Mouse (Mus musculus): Measurements from ENCODE around the gene Csrp2. TPM values are rescaled to one million over a fixed set of nuclear protein-coding genes. Genes with fewer than 3 reads are reported as not detected.
A peak's percentile ranks its signal among the peaks of the same experiment; 100 is the strongest.

The Csrp2 gene
- polyA plus RNA-seq, 1 experiment from 2014 or later = 148 TPM

DNA sequence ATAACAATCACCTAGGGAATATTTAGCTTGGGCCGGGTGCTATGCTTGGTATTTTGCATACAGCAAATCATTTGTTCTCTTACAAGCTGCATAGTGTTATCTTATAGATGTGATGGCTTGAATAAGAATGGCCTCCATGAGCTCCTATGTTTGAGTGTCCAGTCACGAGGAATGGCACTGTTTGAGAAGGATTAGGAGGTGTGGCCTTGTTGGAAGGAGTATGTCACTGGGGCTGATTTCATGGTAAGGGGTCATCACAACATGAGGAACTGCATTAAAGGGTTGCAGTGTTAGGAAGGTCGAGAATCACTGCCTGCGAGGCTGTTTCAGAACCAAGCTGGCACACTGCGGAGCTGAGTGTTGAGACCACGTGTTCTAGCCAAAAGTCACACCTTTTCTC is 2.1 kb upstream of the Csrp2 start:
- WGBS = 97% methylated on average over 6 of the region's 6 CpGs
- H3K9me3 ChIP-seq (replicated peaks) = no peaks in the 10 kb centered on the region
- no peak overlapping the region for H3K4me3 ChIP-seq
- no peak for ATAC-seq (ENCODE audit: low FRiP score)
- no peaks in the 10 kb centered on the region for H3K27me3 ChIP-seq
- H3K27ac ChIP-seq = no peak overlapping the region
- no peak overlapping the region for H3K9ac ChIP-seq
- H3K36me3 ChIP-seq = no peaks in the 10 kb centered on the region
- peaks cover 17% of the 10 kb centered on the region for H3K4me1 ChIP-seq
- H3K4me2 ChIP-seq (replicated peaks) = no peak overlapping the region

DNA sequence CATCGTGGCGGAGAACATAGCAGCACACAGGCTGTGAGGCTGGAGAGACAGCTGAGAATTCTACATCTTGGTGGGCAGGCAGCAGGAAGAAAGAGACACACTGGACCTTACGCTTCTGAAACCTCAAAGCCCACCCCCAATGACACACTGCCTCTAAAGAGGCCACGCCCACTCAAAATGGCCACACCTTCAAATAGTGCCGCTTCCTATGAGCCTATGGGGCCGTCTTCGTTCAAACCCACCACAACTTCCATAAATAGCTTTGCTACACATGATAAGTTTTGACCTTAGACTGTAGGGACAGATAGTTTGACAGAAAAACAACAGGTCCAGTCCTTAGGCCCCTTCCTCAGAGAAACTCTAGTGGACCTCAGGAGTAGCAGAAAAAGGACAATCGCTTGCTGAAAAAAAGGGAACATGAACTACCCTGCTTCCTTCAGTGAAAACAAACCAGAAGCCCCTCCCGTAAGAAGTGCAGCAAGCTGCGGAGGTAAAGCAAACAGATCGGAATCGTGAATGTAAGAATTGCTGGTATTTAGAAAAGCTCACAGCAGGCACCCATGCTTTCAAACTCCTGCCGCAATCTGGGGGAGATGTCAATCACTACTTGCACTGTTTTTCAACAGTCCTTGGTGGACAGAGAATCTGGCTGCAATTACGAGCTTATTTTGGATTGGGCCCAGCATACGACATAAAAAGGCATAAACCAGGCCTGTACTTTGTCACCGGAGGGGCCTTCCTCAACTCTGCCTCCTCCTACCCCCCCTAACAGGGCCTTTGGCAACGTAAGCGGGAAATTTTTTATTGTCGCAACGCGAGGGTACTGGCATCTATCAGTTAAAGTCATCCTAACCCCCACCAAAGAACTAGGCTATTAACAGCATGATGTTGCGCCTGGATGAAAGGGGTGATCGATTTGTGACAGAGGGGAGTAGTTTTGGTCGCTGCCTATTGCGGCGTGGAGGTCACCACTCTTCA is 886 bp upstream of the Csrp2 start:
- H3K27me3 ChIP-seq = no peaks in the 10 kb centered on the region
- H3K4me3 ChIP-seq = peak overlapping the region; percentile 68
- H3K36me3 ChIP-seq = no peaks in the 10 kb centered on the region
- H3K27ac ChIP-seq = peak overlapping the region; percentile 90; the same call in 1 of the 2 replicates
- H3K4me1 ChIP-seq = peaks cover 20% of the 10 kb centered on the region
- 12% methylated on average over 26 of the region's 26 CpGs for WGBS
- no peaks in the 10 kb centered on the region for H3K9me3 ChIP-seq (replicated peaks)
- no peak for ATAC-seq (ENCODE audit: low FRiP score)
- H3K4me2 ChIP-seq (replicated peaks) = peak overlapping the region; percentile 76
- H3K9ac ChIP-seq = peak overlapping the region; percentile 83; the same call in 1 of the 2 replicates

- Histone ChIP-seq H3K27ac (peak overlapping the region; percentile 90), H3K27me3 (no peaks in the 10 kb centered on the region), H3K9me3 (replicated peaks) (no peaks in the 10 kb centered on the region), H3K9ac (peak overlapping the region; percentile 83), H3K4me2 (replicated peaks) (peak overlapping the region; percentile 76), H3K4me1 (peaks cover 20% of the 10 kb centered on the region), H3K4me3 (peak overlapping the region; percentile 68), H3K36me3 (no peaks in the 10 kb centered on the region)
- WGBS = under 1% methylated on average over 15 of the region's 15 CpGs
- peak; percentile 66 for ATAC-seq (ENCODE audit: low FRiP score)
Observed at GRCm38 (mm10) chr10:110920368-110920950, 870 bp downstream of the Csrp2 start.

DNA sequence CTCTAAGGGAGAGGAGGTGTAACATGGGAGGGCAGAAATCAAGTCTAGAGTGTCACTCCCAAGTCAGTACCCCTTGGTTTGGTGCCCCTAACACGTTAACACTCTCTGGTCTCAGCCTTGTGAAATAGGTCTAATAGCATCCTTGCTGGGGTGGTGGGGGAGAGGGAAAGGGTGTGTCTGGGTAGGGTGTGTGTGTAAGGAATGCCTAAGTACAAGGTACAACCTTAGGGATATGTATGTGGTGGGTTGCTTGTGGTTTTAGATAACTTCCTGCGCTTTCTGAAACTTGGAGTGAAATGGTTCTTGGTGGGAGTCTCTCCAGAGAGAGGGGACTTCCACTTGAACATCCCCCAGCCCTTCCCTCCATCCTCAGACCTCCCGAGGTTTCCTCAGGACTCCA is 2.3 kb downstream of the Csrp2 start:
- WGBS = 78% methylated on average over 3 of the region's 3 CpGs

GRCm38 (mm10) chr10:110922612-110923011 is 3.0 kb downstream of the Csrp2 start:
- Histone ChIP-seq H3K36me3 (no peaks in the 10 kb centered on the region), H3K9ac (no peak overlapping the region), H3K27me3 (no peaks in the 10 kb centered on the region), H3K27ac (no peak overlapping the region), H3K4me1 (peaks cover 29% of the 10 kb centered on the region), H3K9me3 (replicated peaks) (no peaks in the 10 kb centered on the region), H3K4me3 (no peak overlapping the region), H3K4me2 (replicated peaks) (peak overlapping the region; percentile 76)
- ATAC-seq (ENCODE audit: low FRiP score) = no peak
- 83% methylated on average over 9 of the region's 9 CpGs for WGBS

More for the DNA sequence above, 2.3 kb downstream of the Csrp2 start:
- Histone ChIP-seq H3K4me3 (no peak overlapping the region), H3K36me3 (no peaks in the 10 kb centered on the region), H3K4me1 (peaks cover 26% of the 10 kb centered on the region), H3K9ac (no peak overlapping the region), H3K27ac (no peak overlapping the region), H3K9me3 (replicated peaks) (no peaks in the 10 kb centered on the region), H3K4me2 (replicated peaks) (peak overlapping the region; percentile 76), H3K27me3 (no peaks in the 10 kb centered on the region)
- no peak for ATAC-seq (ENCODE audit: low FRiP score)

GRCm38 (mm10) chr10:110927491-110927890 is 7.9 kb downstream of the Csrp2 start:
- ATAC-seq (ENCODE audit: low FRiP score) = no peak
- no peak overlapping the region for H3K27ac ChIP-seq
- no peak overlapping the region for H3K9ac ChIP-seq
- H3K36me3 ChIP-seq = no peaks in the 10 kb centered on the region
- no peaks in the 10 kb centered on the region for H3K27me3 ChIP-seq
- peaks cover 43% of the 10 kb centered on the region for H3K4me1 ChIP-seq
- H3K9me3 ChIP-seq (replicated peaks) = no peaks in the 10 kb centered on the region
- H3K4me3 ChIP-seq = no peak overlapping the region
- no peak overlapping the region for H3K4me2 ChIP-seq (replicated peaks)
- WGBS = 77% methylated on average over 11 of the region's 11 CpGs

DNA sequence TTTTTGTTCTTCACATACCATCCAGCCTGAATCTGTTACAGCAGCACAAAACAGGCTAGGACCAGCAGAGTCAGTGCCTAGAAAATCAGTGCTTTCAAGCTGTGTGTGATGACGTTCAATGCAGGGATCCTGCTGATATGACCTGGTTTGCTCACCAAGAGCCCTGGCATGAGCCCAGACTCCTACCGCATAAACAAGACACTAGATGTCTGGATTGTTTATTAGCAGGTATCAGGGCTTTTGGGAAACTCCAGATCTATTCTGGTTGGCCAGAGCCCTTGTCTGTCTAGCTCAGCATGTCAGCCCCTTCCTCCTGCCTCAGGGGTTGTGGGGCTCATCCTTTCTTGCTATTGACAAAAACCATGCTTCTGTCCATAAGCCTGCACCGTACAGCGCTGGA is 10.2 kb downstream of the Csrp2 start:
- Histone ChIP-seq H3K9me3 (replicated peaks) (no peaks in the 10 kb centered on the region), H3K4me1 (peaks cover 40% of the 10 kb centered on the region), H3K36me3 (no peaks in the 10 kb centered on the region), H3K27me3 (no peaks in the 10 kb centered on the region), H3K9ac (no peak overlapping the region), H3K27ac (0 out of 2 replicates have a peak overlapping the region, but pooled peaks have one; percentile 4), H3K4me3 (no peak overlapping the region), H3K4me2 (replicated peaks) (no peak overlapping the region)
- WGBS = 63% methylated on average over 4 of the region's 4 CpGs
- no peak for ATAC-seq (ENCODE audit: low FRiP score)

- peak overlapping the region; percentile 76 for H3K27ac ChIP-seq
- H3K4me2 ChIP-seq (replicated peaks) = peak overlapping the region; percentile 37
- no peaks in the 10 kb centered on the region for H3K27me3 ChIP-seq
- H3K9me3 ChIP-seq (replicated peaks) = no peaks in the 10 kb centered on the region
- 0 out of 2 replicates have a peak, but pooled peaks have one; percentile 51 for ATAC-seq (ENCODE audit: low FRiP score)
- peaks cover 37% of the 10 kb centered on the region for H3K4me1 ChIP-seq
- 0 out of 2 replicates have a peak overlapping the region, but pooled peaks have one; percentile 6 for H3K9ac ChIP-seq
- WGBS = 40% methylated on average over 13 of the region's 13 CpGs
- no peaks in the 10 kb centered on the region for H3K36me3 ChIP-seq
- H3K4me3 ChIP-seq = peak overlapping the region; percentile 11; the same call in 1 of the 2 replicates
Observed at GRCm38 (mm10) chr10:110931161-110931912, 11.7 kb downstream of the Csrp2 start.

GRCm38 (mm10) chr10:110931913-110932560 is 12.4 kb downstream of the Csrp2 start:
- H3K4me2 ChIP-seq (replicated peaks) = peak overlapping the region; percentile 37

DNA sequence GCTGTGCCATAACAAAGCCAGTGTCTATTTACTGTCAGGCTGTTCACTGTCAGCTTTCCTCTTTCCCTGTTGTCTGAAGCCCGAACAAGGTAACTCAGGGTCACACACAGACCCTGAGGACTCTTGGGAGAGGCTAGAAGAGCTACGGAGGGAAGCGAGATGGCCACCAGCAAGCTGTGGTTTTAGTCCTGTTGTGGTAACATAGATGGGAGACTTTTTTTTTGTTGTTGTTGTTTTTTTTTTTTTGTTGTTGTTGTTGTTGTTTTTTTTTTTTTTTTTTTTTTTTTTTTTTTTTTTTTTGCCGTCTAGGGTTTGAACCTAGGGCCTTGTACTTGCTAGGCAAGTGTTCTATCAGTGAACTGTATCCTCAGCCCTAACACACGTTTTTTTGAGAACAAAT is 14.0 kb downstream of the Csrp2 start:
- 78% methylated on average over 5 of the region's 5 CpGs for WGBS
- Histone ChIP-seq H3K4me3 (no peak overlapping the region), H3K27me3 (no peaks in the 10 kb centered on the region), H3K36me3 (peaks cover 16% of the 10 kb centered on the region), H3K9me3 (replicated peaks) (no peaks in the 10 kb centered on the region), H3K27ac (no peak overlapping the region; the same call in 1 of the 2 replicates), H3K4me2 (replicated peaks) (no peak overlapping the region), H3K9ac (no peak overlapping the region), H3K4me1 (peaks cover 31% of the 10 kb centered on the region)
- no peak for ATAC-seq (ENCODE audit: low FRiP score)

More at GRCm38 (mm10) chr10:110931913-110932560, 12.4 kb downstream of the Csrp2 start:
- ATAC-seq (ENCODE audit: low FRiP score) = peak; percentile 77
- Histone ChIP-seq H3K9ac (0 out of 2 replicates have a peak overlapping the region, but pooled peaks have one; percentile 6), H3K27me3 (no peaks in the 10 kb centered on the region), H3K4me1 (peaks cover 32% of the 10 kb centered on the region), H3K36me3 (0 out of 2 replicates have a peak, but pooled peaks cover 2% of the 10 kb centered on the region), H3K9me3 (replicated peaks) (no peaks in the 10 kb centered on the region), H3K4me3 (peak overlapping the region; percentile 11; the same call in 1 of the 2 replicates), H3K27ac (peak overlapping the region; percentile 76)
- WGBS = 62% methylated on average over 20 of the region's 20 CpGs

DNA sequence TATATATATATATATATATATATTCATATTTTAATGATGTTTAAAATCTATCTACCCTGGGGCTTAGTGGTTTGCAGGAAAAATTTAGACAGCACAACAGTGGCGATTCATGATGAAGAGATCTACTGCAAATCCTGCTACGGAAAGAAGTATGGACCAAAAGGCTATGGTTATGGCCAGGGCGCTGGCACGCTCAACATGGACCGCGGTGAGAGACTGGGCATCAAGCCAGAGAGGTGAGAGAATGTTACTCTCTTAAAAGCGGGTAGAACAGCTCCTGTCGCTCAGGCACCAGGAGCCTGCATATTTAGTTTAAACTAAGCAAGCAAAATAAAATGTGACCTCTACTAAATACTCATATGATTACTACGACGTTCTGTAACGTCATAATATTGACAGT is 15.5 kb downstream of the Csrp2 start:
- ATAC-seq (ENCODE audit: low FRiP score) = no peak
- 95% methylated on average over 11 of the region's 11 CpGs for WGBS
- no peaks in the 10 kb centered on the region for H3K27me3 ChIP-seq

More for the DNA sequence above, 15.5 kb downstream of the Csrp2 start:
- Histone ChIP-seq H3K4me3 (no peak overlapping the region), H3K9me3 (replicated peaks) (no peaks in the 10 kb centered on the region), H3K36me3 (peaks cover 24% of the 10 kb centered on the region), H3K4me2 (replicated peaks) (no peak overlapping the region), H3K4me1 (peaks cover 20% of the 10 kb centered on the region), H3K27ac (no peak overlapping the region), H3K9ac (no peak overlapping the region)
